Mouse (Mus musculus): Measurements from ENCODE around the gene Syt1. TPM values are rescaled to one million over a fixed set of nuclear protein-coding genes. Genes with fewer than 3 reads are reported as not detected.

Gene Syt1
- polyA plus RNA-seq, 1 experiment from 2014 or later: 0.12 TPM

DNA sequence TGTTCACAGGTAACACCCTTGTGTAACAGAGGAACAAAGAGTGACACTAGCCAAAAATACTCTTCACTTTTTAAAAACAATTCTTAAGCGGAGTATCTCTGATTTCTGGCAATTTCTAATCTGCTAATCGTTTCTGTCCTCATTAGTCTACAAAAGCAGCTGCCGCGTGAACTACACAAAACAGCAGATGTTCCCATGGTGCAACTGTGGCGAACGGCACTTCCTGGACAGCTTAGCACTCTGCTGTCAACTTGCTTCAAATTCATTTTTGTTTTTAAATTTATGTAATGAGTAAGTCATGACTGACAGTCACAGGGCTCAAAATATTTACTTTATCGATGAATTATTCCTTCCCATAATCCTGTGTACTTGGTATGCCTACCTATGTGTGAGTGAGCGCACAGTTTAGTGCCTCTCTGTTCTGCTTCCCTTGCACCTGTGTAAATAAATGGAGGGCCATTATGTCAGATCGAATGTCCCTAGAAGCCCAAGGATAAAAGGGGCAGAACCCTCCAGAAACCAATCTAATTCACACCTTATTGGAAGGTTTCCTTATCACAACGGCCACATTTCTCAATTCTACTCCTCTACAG, 73.8 kb downstream of the Syt1 start:
- DNase-seq (ENCODE audit: low spot score) (no peak), ATAC-seq (no peak)
- Histone ChIP-seq H3K36me3 (ENCODE audit: insufficient read depth, low read length) (no peaks in the 10 kb centered on the region), H3K4me2 (replicated peaks; ENCODE audit: low read depth, low read length) (no peak overlapping the region), H3K27ac (ENCODE audit: low read length) (no peak overlapping the region), H3K9ac (replicated peaks; ENCODE audit: low read depth) (no peak overlapping the region), H3K9me3 (ENCODE audit: low read length) (no peaks in the 10 kb centered on the region), H3K27me3 (replicated peaks; ENCODE audit: insufficient read depth, low read length) (no peaks in the 10 kb centered on the region), H3K4me3 (ENCODE audit: low read depth, low read length) (no peak overlapping the region), H3K4me1 (ENCODE audit: insufficient read depth, low read depth, low read length) (no peaks in the 10 kb centered on the region)
- no peak for TF ChIP-seq CTCF (IDR thresholded peaks at IDR 0.05)
- no peak for TF ChIP-seq EP300 (IDR thresholded peaks at IDR 0.05)
- 61% methylated on average over 10 of the region's 10 CpGs for WGBS

DNA sequence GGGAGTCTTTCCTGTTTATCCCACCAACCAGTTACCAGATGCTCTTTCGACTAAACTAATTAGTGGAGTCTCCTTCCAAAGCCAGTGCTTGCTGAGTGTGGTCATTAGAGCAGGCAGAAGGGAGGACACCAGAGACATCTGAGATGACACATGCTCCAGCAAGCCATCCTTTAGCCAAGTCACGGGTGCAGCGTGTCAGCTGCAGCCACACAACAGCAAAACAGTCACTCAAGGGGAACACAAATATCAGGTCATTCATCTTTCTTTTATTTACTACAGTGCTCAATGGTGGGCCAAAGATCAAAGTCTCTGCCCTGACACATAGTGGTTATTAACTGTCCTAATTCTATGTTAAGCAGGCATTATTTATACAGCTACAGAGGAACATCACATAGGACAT, 80.5 kb downstream of the Syt1 start:
- Histone ChIP-seq H3K4me2 (replicated peaks; ENCODE audit: low read depth, low read length) (no peak overlapping the region), H3K4me1 (ENCODE audit: insufficient read depth, low read depth, low read length) (no peaks in the 10 kb centered on the region), H3K27me3 (replicated peaks; ENCODE audit: insufficient read depth, low read length) (no peaks in the 10 kb centered on the region), H3K9ac (replicated peaks; ENCODE audit: low read depth) (no peak overlapping the region), H3K4me3 (ENCODE audit: low read depth, low read length) (no peak overlapping the region), H3K27ac (ENCODE audit: low read length) (no peak overlapping the region), H3K36me3 (ENCODE audit: insufficient read depth, low read length) (no peaks in the 10 kb centered on the region), H3K9me3 (ENCODE audit: low read length) (no peaks in the 10 kb centered on the region)
- DNase-seq (ENCODE audit: low spot score) (peak; percentile 6), ATAC-seq (peak; percentile 68)
- TF ChIP-seq CTCF (IDR thresholded peaks at IDR 0.05) (no peak), EP300 (IDR thresholded peaks at IDR 0.05) (peak; percentile 43; the same call in 1 of the 2 replicates)
- WGBS: 44% methylated on average over 3 of the region's 3 CpGs

DNA sequence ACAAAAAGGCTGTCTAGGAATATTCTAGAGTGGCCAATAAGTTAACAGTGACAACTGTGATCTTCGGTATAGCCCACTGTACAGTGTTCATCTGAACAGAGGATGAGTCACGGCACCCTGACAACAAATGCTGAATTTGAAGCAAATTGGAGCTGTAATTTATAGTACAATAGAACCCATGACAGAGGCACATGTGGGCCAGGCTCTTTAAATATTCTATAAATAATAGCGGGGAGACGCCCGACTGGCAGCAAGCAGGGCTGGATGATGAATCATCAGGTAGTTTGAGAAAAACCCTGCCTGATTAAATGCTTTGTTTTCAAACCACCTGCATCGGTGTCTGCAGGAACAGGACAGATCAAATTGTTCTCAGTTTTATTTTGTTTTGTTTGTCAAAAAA, 81.1 kb downstream of the Syt1 start:
- 72% methylated on average over 6 of the region's 6 CpGs for WGBS
- TF ChIP-seq EP300 (IDR thresholded peaks at IDR 0.05): no peak
- no peak for TF ChIP-seq CTCF (IDR thresholded peaks at IDR 0.05)

DNA sequence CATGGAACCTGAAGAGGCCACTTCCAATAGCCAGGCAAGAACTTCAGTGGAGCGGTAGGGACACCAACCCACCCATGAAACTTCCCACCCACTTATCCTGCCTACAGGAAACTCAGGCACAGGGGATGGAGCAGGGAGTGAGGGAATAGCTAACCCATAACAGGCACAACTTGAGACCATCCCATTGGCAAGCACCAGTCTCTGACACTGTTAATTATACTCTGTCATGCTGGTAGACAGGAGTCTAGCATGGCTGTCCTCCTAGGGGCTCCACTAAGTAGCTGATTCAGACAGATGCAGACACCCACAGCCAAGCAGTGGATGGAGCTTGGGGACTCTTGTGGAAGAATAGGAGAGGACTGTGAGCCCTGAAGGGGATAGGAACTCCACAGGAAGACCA, 105.5 kb downstream of the Syt1 start:
- TF ChIP-seq EP300 (IDR thresholded peaks at IDR 0.05): no peak
- no peak for TF ChIP-seq CTCF (IDR thresholded peaks at IDR 0.05)
- Histone ChIP-seq H3K4me2 (replicated peaks; ENCODE audit: low read depth, low read length) (no peak overlapping the region), H3K4me1 (ENCODE audit: insufficient read depth, low read depth, low read length) (no peaks in the 10 kb centered on the region), H3K9me3 (ENCODE audit: low read length) (no peaks in the 10 kb centered on the region), H3K27me3 (replicated peaks; ENCODE audit: insufficient read depth, low read length) (no peaks in the 10 kb centered on the region), H3K4me3 (ENCODE audit: low read depth, low read length) (no peak overlapping the region), H3K27ac (ENCODE audit: low read length) (no peak overlapping the region), H3K9ac (replicated peaks; ENCODE audit: low read depth) (no peak overlapping the region), H3K36me3 (ENCODE audit: insufficient read depth, low read length) (no peaks in the 10 kb centered on the region)
- WGBS: 95% methylated on average over 1 of the region's 1 CpGs
- ATAC-seq (no peak), DNase-seq (ENCODE audit: low spot score) (no peak)

More for the DNA sequence above, 81.1 kb downstream of the Syt1 start:
- ATAC-seq: no peak
- Histone ChIP-seq H3K27ac (ENCODE audit: low read length) (no peak overlapping the region), H3K9ac (replicated peaks; ENCODE audit: low read depth) (no peak overlapping the region), H3K27me3 (replicated peaks; ENCODE audit: insufficient read depth, low read length) (no peaks in the 10 kb centered on the region), H3K4me3 (ENCODE audit: low read depth, low read length) (no peak overlapping the region), H3K36me3 (ENCODE audit: insufficient read depth, low read length) (no peaks in the 10 kb centered on the region), H3K4me1 (ENCODE audit: insufficient read depth, low read depth, low read length) (no peaks in the 10 kb centered on the region), H3K4me2 (replicated peaks; ENCODE audit: low read depth, low read length) (no peak overlapping the region), H3K9me3 (ENCODE audit: low read length) (no peaks in the 10 kb centered on the region)
- DNase-seq (ENCODE audit: low spot score): no peak

DNA sequence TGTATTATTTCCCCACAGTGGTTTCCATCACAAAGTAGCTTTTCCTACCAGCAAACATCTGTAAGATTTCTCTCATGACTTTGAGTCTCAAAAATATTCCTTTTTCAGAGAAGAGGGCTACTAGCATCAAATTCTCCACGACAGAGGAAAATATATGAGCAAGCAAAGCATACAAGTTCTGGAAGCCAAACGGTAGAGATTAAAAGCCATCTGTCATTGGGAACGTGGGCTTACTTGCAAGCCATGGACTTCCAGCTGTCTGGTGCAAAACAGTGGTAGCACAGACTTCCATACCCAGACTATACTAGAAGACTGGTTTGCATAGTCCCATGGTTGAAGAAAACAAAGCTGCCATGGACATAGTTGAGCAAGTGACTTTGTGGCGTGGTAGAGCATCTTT, 106.4 kb downstream of the Syt1 start:
- 63% methylated on average over 4 of the region's 4 CpGs for WGBS
- Histone ChIP-seq H3K4me2 (replicated peaks; ENCODE audit: low read depth, low read length) (no peak overlapping the region), H3K36me3 (ENCODE audit: insufficient read depth, low read length) (no peaks in the 10 kb centered on the region), H3K9ac (replicated peaks; ENCODE audit: low read depth) (no peak overlapping the region), H3K9me3 (ENCODE audit: low read length) (no peaks in the 10 kb centered on the region), H3K4me3 (ENCODE audit: low read depth, low read length) (no peak overlapping the region), H3K27ac (ENCODE audit: low read length) (no peak overlapping the region), H3K27me3 (replicated peaks; ENCODE audit: insufficient read depth, low read length) (no peaks in the 10 kb centered on the region), H3K4me1 (ENCODE audit: insufficient read depth, low read depth, low read length) (no peaks in the 10 kb centered on the region)
- no peak for TF ChIP-seq EP300 (IDR thresholded peaks at IDR 0.05)
- TF ChIP-seq CTCF (IDR thresholded peaks at IDR 0.05): no peak
- DNase-seq (ENCODE audit: low spot score) (no peak), ATAC-seq (no peak)

DNA sequence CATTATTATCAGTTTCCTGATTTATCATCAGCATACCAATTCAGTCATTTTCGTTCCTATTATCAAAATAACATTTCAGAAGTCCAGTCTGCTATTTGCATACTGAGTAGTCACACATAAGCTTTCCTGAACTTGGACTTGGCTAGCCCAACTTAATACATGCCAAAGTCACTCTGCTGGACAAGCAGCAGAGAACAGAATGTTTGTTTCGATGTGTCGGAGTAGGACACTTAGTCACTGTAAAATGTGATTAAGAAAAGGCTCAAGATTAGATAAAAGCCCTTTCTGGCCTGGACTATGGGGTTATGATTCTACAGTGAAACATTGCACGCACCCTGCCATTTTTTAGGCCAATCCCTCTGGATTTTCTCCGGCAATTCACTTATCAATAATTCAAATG, 114.3 kb downstream of the Syt1 start:
- no peak for TF ChIP-seq EP300 (IDR thresholded peaks at IDR 0.05)
- no peak for TF ChIP-seq CTCF (IDR thresholded peaks at IDR 0.05)
- Histone ChIP-seq H3K27ac (ENCODE audit: low read length) (no peak overlapping the region), H3K9me3 (ENCODE audit: low read length) (no peaks in the 10 kb centered on the region), H3K9ac (replicated peaks; ENCODE audit: low read depth) (no peak overlapping the region), H3K4me2 (replicated peaks; ENCODE audit: low read depth, low read length) (no peak overlapping the region), H3K4me3 (ENCODE audit: low read depth, low read length) (no peak overlapping the region), H3K4me1 (ENCODE audit: insufficient read depth, low read depth, low read length) (no peaks in the 10 kb centered on the region), H3K36me3 (ENCODE audit: insufficient read depth, low read length) (no peaks in the 10 kb centered on the region), H3K27me3 (replicated peaks; ENCODE audit: insufficient read depth, low read length) (no peaks in the 10 kb centered on the region)
- DNase-seq (ENCODE audit: low spot score) (no peak), ATAC-seq (no peak)
- 67% methylated on average over 5 of the region's 5 CpGs for WGBS

DNA sequence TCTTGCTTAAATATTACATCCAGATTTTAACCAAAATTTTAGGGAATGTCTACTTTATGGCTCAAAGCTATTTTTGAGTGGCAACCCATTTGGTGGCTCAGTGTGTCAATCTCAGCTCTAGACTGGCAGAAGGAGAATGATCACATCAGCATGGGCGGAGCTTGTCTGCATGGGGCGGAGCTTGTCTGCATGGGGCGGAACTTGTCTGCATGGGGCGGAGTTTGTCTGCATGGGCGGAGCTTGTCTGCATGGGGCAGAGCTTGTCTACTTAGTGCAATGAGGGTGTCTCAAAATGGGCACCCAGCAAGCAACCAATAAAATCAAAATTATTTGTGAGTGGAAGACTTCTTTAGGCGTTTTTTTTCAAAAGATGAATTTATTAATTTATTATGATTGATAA, 117.5 kb downstream of the Syt1 start:
- H3K4me1 ChIP-seq (ENCODE audit: insufficient read depth, low read depth, low read length): no peaks in the 10 kb centered on the region
- 95% methylated on average over 6 of the region's 6 CpGs for WGBS
- DNase-seq (ENCODE audit: low spot score) (no peak), ATAC-seq (no peak)
- H3K9ac ChIP-seq (replicated peaks; ENCODE audit: low read depth): no peak overlapping the region
- H3K27me3 ChIP-seq (replicated peaks; ENCODE audit: insufficient read depth, low read length): no peaks in the 10 kb centered on the region
- no peak overlapping the region for H3K4me2 ChIP-seq (replicated peaks; ENCODE audit: low read depth, low read length)
- no peak overlapping the region for H3K27ac ChIP-seq (ENCODE audit: low read length)
- H3K36me3 ChIP-seq (ENCODE audit: insufficient read depth, low read length): no peaks in the 10 kb centered on the region
- no peak overlapping the region for H3K4me3 ChIP-seq (ENCODE audit: low read depth, low read length)
- TF ChIP-seq CTCF (IDR thresholded peaks at IDR 0.05) (no peak), EP300 (IDR thresholded peaks at IDR 0.05) (no peak)
- H3K9me3 ChIP-seq (ENCODE audit: low read length): no peaks in the 10 kb centered on the region
